Mouse (Mus musculus): Measurements from ENCODE around the gene 4930467E23Rik.
"Not testable (repeated sequence)": the region's sequence is repeated elsewhere in the genome, so short reads cannot be mapped to it uniquely, and the experiment has no call there.

The 4930467E23Rik gene

GRCm38 (mm10) chr8:19711171-19711860 is 18.1 kb upstream of the 4930467E23Rik start:
- not testable (repeated sequence) for DNase-seq (ENCODE audit: low spot score)

- not testable (repeated sequence) for DNase-seq (ENCODE audit: low spot score)
Observed at GRCm38 (mm10) chr8:19712227-19712750, 17.1 kb upstream of the 4930467E23Rik start.

GRCm38 (mm10) chr8:19712816-19713215 is 16.6 kb upstream of the 4930467E23Rik start:
- DNase-seq (ENCODE audit: low spot score) = not testable (repeated sequence)

- not testable (repeated sequence) for DNase-seq (ENCODE audit: low spot score)
Observed at GRCm38 (mm10) chr8:19713232-19713834, 16.0 kb upstream of the 4930467E23Rik start.

- not testable (repeated sequence) for DNase-seq (ENCODE audit: low spot score)
Observed at GRCm38 (mm10) chr8:19714426-19714825, 14.9 kb upstream of the 4930467E23Rik start.

- DNase-seq (ENCODE audit: low spot score) = not testable (repeated sequence)
Observed at GRCm38 (mm10) chr8:19715266-19715665, 14.1 kb upstream of the 4930467E23Rik start.

GRCm38 (mm10) chr8:19717851-19718250 is 11.5 kb upstream of the 4930467E23Rik start:
- DNase-seq (ENCODE audit: low spot score) = not testable (repeated sequence)

- not testable (repeated sequence) for DNase-seq (ENCODE audit: low spot score)
Observed at GRCm38 (mm10) chr8:19719513-19719912, 9.9 kb upstream of the 4930467E23Rik start.

GRCm38 (mm10) chr8:19724871-19725270 is 4.5 kb upstream of the 4930467E23Rik start:
- DNase-seq (ENCODE audit: low spot score) = not testable (repeated sequence)

- not testable (repeated sequence) for DNase-seq (ENCODE audit: low spot score)
Observed at GRCm38 (mm10) chr8:19751773-19752172, 22.4 kb downstream of the 4930467E23Rik start.

- DNase-seq (ENCODE audit: low spot score) = not testable (repeated sequence)
Observed at GRCm38 (mm10) chr8:19754178-19754577, 24.8 kb downstream of the 4930467E23Rik start.

GRCm38 (mm10) chr8:19754961-19755360 is 25.6 kb downstream of the 4930467E23Rik start:
- DNase-seq (ENCODE audit: low spot score) = not testable (repeated sequence)

GRCm38 (mm10) chr8:19761660-19762059 is 32.3 kb downstream of the 4930467E23Rik start:
- DNase-seq (ENCODE audit: low spot score) = not testable (repeated sequence)

- not testable (repeated sequence) for DNase-seq (ENCODE audit: low spot score)
Observed at GRCm38 (mm10) chr8:19762860-19763592, 33.6 kb downstream of the 4930467E23Rik start.

- not testable (repeated sequence) for DNase-seq (ENCODE audit: low spot score)
Observed at GRCm38 (mm10) chr8:19765531-19765930, 36.2 kb downstream of the 4930467E23Rik start.

GRCm38 (mm10) chr8:19773461-19773860 is 44.1 kb downstream of the 4930467E23Rik start:
- DNase-seq (ENCODE audit: low spot score) = not testable (repeated sequence)

- DNase-seq (ENCODE audit: low spot score) = not testable (repeated sequence)
Observed at GRCm38 (mm10) chr8:19776311-19776710, 46.9 kb downstream of the 4930467E23Rik start.

- DNase-seq (ENCODE audit: low spot score) = not testable (repeated sequence)
Observed at GRCm38 (mm10) chr8:19777500-19777899, 48.1 kb downstream of the 4930467E23Rik start.

- DNase-seq (ENCODE audit: low spot score) = not testable (repeated sequence)
Observed at GRCm38 (mm10) chr8:19778126-19778525, 48.8 kb downstream of the 4930467E23Rik start.

- not testable (repeated sequence) for DNase-seq (ENCODE audit: low spot score)
Observed at GRCm38 (mm10) chr8:19778891-19779290, 49.5 kb downstream of the 4930467E23Rik start.

GRCm38 (mm10) chr8:19780212-19780611 is 50.8 kb downstream of the 4930467E23Rik start:
- not testable (repeated sequence) for DNase-seq (ENCODE audit: low spot score)

GRCm38 (mm10) chr8:19780658-19781057 is 51.3 kb downstream of the 4930467E23Rik start:
- not testable (repeated sequence) for DNase-seq (ENCODE audit: low spot score)
